Mouse (Mus musculus) megakaryocyte, adult 5-6 weeks (primary cell): Measurements from ENCODE around the gene Henmt1. TPM values are rescaled to one million over a fixed set of nuclear protein-coding genes. Genes with fewer than 3 reads are reported as not detected.

ENCODE experiments used
- ATAC-seq: 2 replicates; pipeline ENCODE4 v1.8.0; 2016; ENCODE audit warnings: mild to moderate bottlenecking, inconsistent platforms; ENCODE audit not compliant: poor library complexity, severe bottlenecking
- total RNA-seq, 2 experiments: library from RNA; stranded (forward) in 1 of 2; stranded (reverse) in 1 of 2; fragments of 153-499, 151-499 nt in 1 of 2; fragments of 221-1000, 200-1000 nt in 1 of 2; gene quantifications; 2 replicates each; pipeline versions ENCODE4 v1.2.3 to v1.2.4; 2015 to 2017

Henmt1 gene
- total RNA-seq, 2 experiments from 2014 or later, result 0.11 TPM; not detected in 1

DNA sequence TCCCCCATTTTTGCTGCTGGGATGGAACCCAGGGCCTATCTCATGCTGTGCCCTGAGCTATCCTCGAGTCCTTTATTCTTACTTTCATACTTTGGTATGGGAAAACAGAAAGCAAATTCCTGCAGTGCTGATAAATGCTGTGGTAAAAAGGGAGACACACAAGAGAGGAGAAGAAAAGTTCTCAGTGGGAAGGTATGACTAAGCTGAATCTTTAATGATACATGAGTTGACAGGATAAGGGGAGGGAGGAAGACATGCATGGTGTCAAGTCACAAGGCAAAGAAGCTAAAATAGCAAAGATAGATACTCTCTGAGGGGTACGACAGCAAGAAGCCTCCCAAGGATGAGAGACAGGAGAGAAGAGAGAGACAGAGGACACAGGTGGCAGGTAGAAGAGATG is 55.7 kb downstream of the Henmt1 start:
- ATAC-seq, result no peak

GRCm38 (mm10) chr3:108997284-108997683 is 57.6 kb downstream of the Henmt1 start:
- ATAC-seq, result peak; percentile 88

DNA sequence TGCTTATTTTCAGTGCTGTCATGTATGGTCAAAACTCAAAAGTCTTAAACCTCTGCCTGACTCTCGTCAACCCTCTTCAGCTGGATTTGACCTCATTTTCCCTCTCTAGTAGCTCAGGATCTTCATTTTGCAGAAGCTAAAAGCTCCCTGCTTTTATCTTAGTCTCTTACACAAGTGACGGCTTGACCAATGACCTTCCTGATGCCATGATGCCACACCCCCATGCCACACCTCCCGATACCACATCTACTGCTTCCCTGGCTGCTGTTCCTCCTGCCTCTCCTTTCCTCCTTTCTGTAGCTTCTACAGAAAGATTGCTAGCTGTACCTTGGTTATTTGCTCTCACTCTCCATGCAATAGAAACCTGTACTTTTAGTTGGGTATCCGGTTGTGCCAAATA is 58.1 kb downstream of the Henmt1 start:
- peak; percentile 91 for ATAC-seq

GRCm38 (mm10) chr3:108999173-108999572 is 59.5 kb downstream of the Henmt1 start:
- ATAC-seq, result no peak

DNA sequence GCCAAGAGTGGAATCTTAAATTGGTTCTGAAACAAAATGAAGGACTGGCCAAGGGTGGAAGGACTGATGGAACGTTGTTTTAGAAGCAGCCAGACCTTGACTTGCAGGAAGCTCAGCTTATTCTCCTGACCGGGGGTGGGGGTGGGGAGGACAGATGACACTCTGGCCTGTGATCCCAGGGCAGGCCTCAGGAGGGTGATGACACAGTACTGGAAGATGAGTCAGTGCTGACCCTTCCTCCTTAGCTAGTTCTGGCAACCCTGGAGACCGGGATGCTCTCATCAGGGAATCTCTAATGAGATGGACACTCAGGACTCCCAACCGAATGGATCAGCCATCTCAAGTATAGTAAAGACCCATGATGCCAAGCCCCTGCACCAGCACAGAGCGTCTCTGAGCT is 66.1 kb downstream of the Henmt1 start:
- ATAC-seq, result no peak

DNA sequence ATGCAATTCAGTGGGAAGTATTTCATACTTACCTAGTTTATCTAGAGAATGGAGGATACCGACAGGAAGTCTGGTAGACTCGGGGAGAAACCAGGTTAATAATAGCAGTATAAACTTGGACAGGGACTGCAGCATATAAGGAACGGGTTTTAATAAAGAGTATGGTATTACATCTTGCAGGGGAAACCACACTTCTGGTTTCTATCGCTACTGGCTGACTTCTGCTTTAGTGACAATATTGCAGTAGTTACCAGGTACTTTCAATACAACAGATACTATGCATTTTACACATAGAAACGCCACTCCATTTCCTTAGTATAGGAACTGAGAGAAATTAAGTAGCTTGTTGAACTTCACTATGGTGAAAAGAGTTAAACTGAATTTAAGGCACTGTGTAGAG is 68.5 kb downstream of the Henmt1 start:
- ATAC-seq, result peak; percentile 77

Other genes with a start within 250 kb of the Henmt1 start
- 32.1 and 37.2 TPM in 2 replicates for gene Gpsm2, start 217.6 kb upstream of the Henmt1 start, total RNA-seq (2015)
- 49.9 and 50.4 TPM in 2 replicates for gene Gpsm2, start 217.6 kb upstream of the Henmt1 start, total RNA-seq (2017)
- 0.07 TPM in 1 of 2 replicates, not detected in the other for gene Aknad1, start 200.2 kb upstream of the Henmt1 start, total RNA-seq (2015)
- 0.26 TPM in 1 of 2 replicates, not detected in the other for gene Aknad1, start 200.2 kb upstream of the Henmt1 start, total RNA-seq (2017)
- gene Stxbp3, start 99.3 kb upstream of the Henmt1 start, total RNA-seq (2015), result 58.2 and 59.6 TPM in 2 replicates
- gene Stxbp3, start 99.3 kb upstream of the Henmt1 start, total RNA-seq (2017), result 50.4 and 51.9 TPM in 2 replicates
- gene Fndc7, start 49.9 kb upstream of the Henmt1 start, total RNA-seq (2015), result 0.07 TPM in 1 of 2 replicates, not detected in the other
- gene Fndc7, start 49.9 kb upstream of the Henmt1 start, total RNA-seq (2017), result 0.12 and 0.44 TPM in 2 replicates
- gene Prpf38b, start 28.1 kb upstream of the Henmt1 start, total RNA-seq (2015), result 108 and 110 TPM in 2 replicates
- gene Prpf38b, start 28.1 kb upstream of the Henmt1 start, total RNA-seq (2017), result 197 and 206 TPM in 2 replicates
- not detected in 2 replicates for gene Gm9857, start 572 bp downstream of the Henmt1 start, total RNA-seq (2015)
- gene Gm9857, start 572 bp downstream of the Henmt1 start, total RNA-seq (2017), result not detected in 2 replicates
- 30.7 and 33.5 TPM in 2 replicates for gene Fam102b, start 87.7 kb downstream of the Henmt1 start, total RNA-seq (2015)
- 41.3 and 42.0 TPM in 2 replicates for gene Fam102b, start 87.7 kb downstream of the Henmt1 start, total RNA-seq (2017)
- not detected in 2 replicates for gene Slc25a54, start 140.6 kb downstream of the Henmt1 start, total RNA-seq (2015)
- not detected in 2 replicates for gene Slc25a54, start 140.6 kb downstream of the Henmt1 start, total RNA-seq (2017)
- gene Slc25a24, start 183.3 kb downstream of the Henmt1 start, total RNA-seq (2015), result 79.2 and 86.8 TPM in 2 replicates
- gene Slc25a24, start 183.3 kb downstream of the Henmt1 start, total RNA-seq (2017), result 87.0 and 90.7 TPM in 2 replicates